Mouse (Mus musculus): ENCODE results near the gene Iqch. TPM values are rescaled to one million over a fixed set of nuclear protein-coding genes. Genes with fewer than 3 reads are reported as not detected.
A peak's percentile ranks its signal among the peaks of the same experiment; 100 is the strongest.

Iqch gene
- polyA plus RNA-seq, 1 experiment from 2014 or later, result 0.14 TPM

- H3K27ac ChIP-seq, result no peak overlapping the region
- 83% methylated on average over 6 of the region's 6 CpGs for WGBS
- H3K36me3 ChIP-seq, result no peaks in the 10 kb centered on the region
- no peaks in the 10 kb centered on the region for H3K4me1 ChIP-seq (replicated peaks)
- no peak for ATAC-seq
- H3K4me2 ChIP-seq (replicated peaks), result no peak overlapping the region
- H3K4me3 ChIP-seq (replicated peaks), result no peak overlapping the region
- no peak overlapping the region for H3K9ac ChIP-seq
- no peaks in the 10 kb centered on the region for H3K9me3 ChIP-seq
- H3K27me3 ChIP-seq (replicated peaks), result no peaks in the 10 kb centered on the region
Observed at GRCm38 (mm10) chr9:63443695-63444094, 158.6 kb downstream of the Iqch start.

GRCm38 (mm10) chr9:63430652-63431051 lies 171.6 kb downstream of the Iqch start:
- Histone ChIP-seq H3K27ac (no peak overlapping the region), H3K27me3 (replicated peaks) (no peaks in the 10 kb centered on the region), H3K9ac (no peak overlapping the region), H3K4me1 (replicated peaks) (no peaks in the 10 kb centered on the region), H3K4me2 (replicated peaks) (no peak overlapping the region), H3K36me3 (no peaks in the 10 kb centered on the region), H3K4me3 (replicated peaks) (no peak overlapping the region), H3K9me3 (no peaks in the 10 kb centered on the region)
- peak; percentile 70 for ATAC-seq
- 63% methylated on average over 1 of the region's 1 CpGs for WGBS

GRCm38 (mm10) chr9:63421096-63421736 lies 181.1 kb downstream of the Iqch start:
- Histone ChIP-seq H3K4me2 (replicated peaks) (no peak overlapping the region), H3K9ac (no peak overlapping the region), H3K4me3 (replicated peaks) (no peak overlapping the region), H3K4me1 (replicated peaks) (no peaks in the 10 kb centered on the region), H3K27ac (no peak overlapping the region), H3K9me3 (no peaks in the 10 kb centered on the region), H3K27me3 (replicated peaks) (no peaks in the 10 kb centered on the region), H3K36me3 (no peaks in the 10 kb centered on the region)
- WGBS, result 45% methylated on average over 9 of the region's 9 CpGs
- no peak for ATAC-seq

GRCm38 (mm10) chr9:63420396-63420795 lies 181.9 kb downstream of the Iqch start:
- H3K36me3 ChIP-seq, result no peaks in the 10 kb centered on the region
- H3K9me3 ChIP-seq, result no peaks in the 10 kb centered on the region
- no peak for ATAC-seq
- no peak overlapping the region for H3K4me3 ChIP-seq (replicated peaks)
- H3K4me2 ChIP-seq (replicated peaks), result no peak overlapping the region
- H3K27me3 ChIP-seq (replicated peaks), result no peaks in the 10 kb centered on the region
- H3K27ac ChIP-seq, result no peak overlapping the region
- no peaks in the 10 kb centered on the region for H3K4me1 ChIP-seq (replicated peaks)
- WGBS, result 55% methylated on average over 6 of the region's 6 CpGs
- no peak overlapping the region for H3K9ac ChIP-seq

GRCm38 (mm10) chr9:63400176-63400575 lies 202.1 kb downstream of the Iqch start:
- ATAC-seq, result no peak
- H3K4me2 ChIP-seq (replicated peaks), result no peak overlapping the region
- H3K27ac ChIP-seq, result no peak overlapping the region
- no peaks in the 10 kb centered on the region for H3K27me3 ChIP-seq (replicated peaks)
- no peaks in the 10 kb centered on the region for H3K36me3 ChIP-seq
- peaks cover 4% of the 10 kb centered on the region for H3K4me1 ChIP-seq (replicated peaks)
- H3K9me3 ChIP-seq, result no peaks in the 10 kb centered on the region
- 86% methylated on average over 1 of the region's 1 CpGs for WGBS
- no peak overlapping the region for H3K4me3 ChIP-seq (replicated peaks)
- no peak overlapping the region for H3K9ac ChIP-seq

GRCm38 (mm10) chr9:63399463-63399815 lies 202.9 kb downstream of the Iqch start:
- peak overlapping the region; percentile 88 for H3K4me3 ChIP-seq (replicated peaks)
- peak overlapping the region; percentile 82 for H3K27ac ChIP-seq
- peak overlapping the region; percentile 88 for H3K4me2 ChIP-seq (replicated peaks)
- peaks cover 4% of the 10 kb centered on the region for H3K4me1 ChIP-seq (replicated peaks)
- WGBS, result under 1% methylated on average over 8 of the region's 8 CpGs
- peak; percentile 62; the same call in 1 of the 2 replicates for ATAC-seq
- H3K9me3 ChIP-seq, result no peaks in the 10 kb centered on the region
- H3K27me3 ChIP-seq (replicated peaks), result no peaks in the 10 kb centered on the region
- H3K9ac ChIP-seq, result peak overlapping the region; percentile 86
- H3K36me3 ChIP-seq, result no peaks in the 10 kb centered on the region

GRCm38 (mm10) chr9:63398611-63399462 lies 203.5 kb downstream of the Iqch start, which contains the start of gene 2300009A05Rik:
2300009A05Rik (minus strand) TSS chr9:63399246.
- WGBS, result under 1% methylated on average over 64 of the region's 74 CpGs
- Histone ChIP-seq H3K9ac (peak within 1 kb of the TSS; percentile 86), H3K4me1 (replicated peaks) (peaks cover 4% of the 10 kb centered on the region), H3K9me3 (no peaks in the 10 kb centered on the region), H3K27ac (peak within 1 kb of the TSS; percentile 82), H3K27me3 (replicated peaks) (no peaks in the 10 kb centered on the region), H3K4me2 (replicated peaks) (peak within 1 kb of the TSS; percentile 88), H3K4me3 (replicated peaks) (peak within 1 kb of the TSS; percentile 88), H3K36me3 (no peaks in the 10 kb centered on the region)
- peak; percentile 100 for ATAC-seq

- 84% methylated on average over 7 of the region's 7 CpGs for WGBS
- no peak for ATAC-seq
Observed at GRCm38 (mm10) chr9:63395612-63396011, 206.7 kb downstream of the Iqch start.

GRCm38 (mm10) chr9:63391307-63391706 lies 211.0 kb downstream of the Iqch start:
- H3K9ac ChIP-seq, result no peak overlapping the region
- H3K4me1 ChIP-seq (replicated peaks), result no peaks in the 10 kb centered on the region
- H3K36me3 ChIP-seq, result no peaks in the 10 kb centered on the region
- no peak overlapping the region for H3K4me2 ChIP-seq (replicated peaks)
- ATAC-seq, result no peak
- no peak overlapping the region for H3K27ac ChIP-seq
- no peaks in the 10 kb centered on the region for H3K27me3 ChIP-seq (replicated peaks)
- H3K4me3 ChIP-seq (replicated peaks), result no peak overlapping the region
- 63% methylated on average over 2 of the region's 2 CpGs for WGBS
- no peaks in the 10 kb centered on the region for H3K9me3 ChIP-seq

More at GRCm38 (mm10) chr9:63395612-63396011, 206.7 kb downstream of the Iqch start:
- Histone ChIP-seq H3K9ac (no peak overlapping the region), H3K36me3 (no peaks in the 10 kb centered on the region), H3K4me1 (replicated peaks) (peaks cover 4% of the 10 kb centered on the region), H3K9me3 (no peaks in the 10 kb centered on the region), H3K4me2 (replicated peaks) (no peak overlapping the region), H3K27ac (no peak overlapping the region), H3K4me3 (replicated peaks) (no peak overlapping the region), H3K27me3 (replicated peaks) (no peaks in the 10 kb centered on the region)

- Histone ChIP-seq H3K4me2 (replicated peaks) (no peak overlapping the region), H3K9me3 (no peaks in the 10 kb centered on the region), H3K36me3 (no peaks in the 10 kb centered on the region), H3K27ac (no peak overlapping the region), H3K9ac (no peak overlapping the region), H3K4me3 (replicated peaks) (no peak overlapping the region), H3K4me1 (replicated peaks) (no peaks in the 10 kb centered on the region), H3K27me3 (replicated peaks) (no peaks in the 10 kb centered on the region; the same call in 1 of the 2 replicates)
- 93% methylated on average over 4 of the region's 4 CpGs for WGBS
- ATAC-seq, result no peak
Observed at GRCm38 (mm10) chr9:63382761-63383160, 219.5 kb downstream of the Iqch start.

- H3K27ac ChIP-seq, result no peak overlapping the region
- 81% methylated on average over 3 of the region's 3 CpGs for WGBS
- no peak for ATAC-seq
Observed at GRCm38 (mm10) chr9:63380326-63380725, 222.0 kb downstream of the Iqch start.

GRCm38 (mm10) chr9:63378174-63378573 lies 224.1 kb downstream of the Iqch start:
- Histone ChIP-seq H3K27ac (peak overlapping the region; percentile 83; the same call in 1 of the 2 replicates), H3K9me3 (no peaks in the 10 kb centered on the region), H3K36me3 (no peaks in the 10 kb centered on the region), H3K4me3 (replicated peaks) (peak overlapping the region; percentile 95), H3K27me3 (replicated peaks) (no peaks in the 10 kb centered on the region), H3K4me1 (replicated peaks) (0 out of 2 replicates have a peak, but pooled peaks cover 8% of the 10 kb centered on the region), H3K9ac (peak overlapping the region; percentile 90), H3K4me2 (replicated peaks) (peak overlapping the region; percentile 83)
- ATAC-seq, result 0 out of 2 replicates have a peak, but pooled peaks have one; percentile 51
- 15% methylated on average over 8 of the region's 8 CpGs for WGBS

More at GRCm38 (mm10) chr9:63380326-63380725, 222.0 kb downstream of the Iqch start:
- H3K27me3 ChIP-seq (replicated peaks), result no peaks in the 10 kb centered on the region; the same call in 1 of the 2 replicates
- no peak overlapping the region for H3K4me2 ChIP-seq (replicated peaks)
- H3K9me3 ChIP-seq, result no peaks in the 10 kb centered on the region
- H3K4me1 ChIP-seq (replicated peaks), result 0 out of 2 replicates have a peak, but pooled peaks cover 8% of the 10 kb centered on the region
- H3K9ac ChIP-seq, result no peak overlapping the region
- H3K4me3 ChIP-seq (replicated peaks), result no peak overlapping the region
- no peaks in the 10 kb centered on the region for H3K36me3 ChIP-seq
